Mouse (Mus musculus) limb, embryonic 14.5 days (tissue): ENCODE measurements around the gene Olfr12. TPM values are rescaled to one million over a fixed set of nuclear protein-coding genes. Genes with fewer than 3 reads are reported as not detected.

Experiments used
- ATAC-seq: fragments of 200-750 bp; cut with Nextera tagmentation; 2 replicates; pipeline ENCODE4 v1.8.0; 2017; ENCODE audit warnings: low read depth, moderate number of reproducible peaks, moderate TSS enrichment; ENCODE audit not compliant: low FRiP score
- DNase-seq: peaks from one replicate; pipeline ENCODE4 v3.0.0-alpha.2; 2015; ENCODE audit warnings: low spot score
- H3K27ac ChIP-seq: fragments of 300-500 bp; sonication (generic); replicated peaks from 2 replicates; pipeline ENCODE4 v1.5.1; 2014; ENCODE audit warnings: low read depth, mild to moderate bottlenecking, low read length, moderate library complexity, mixed read lengths
- H3K27me3 ChIP-seq: fragments of 300-500 bp; sonication (generic); 2 replicates; pipeline ENCODE4 v1.6.1; 2014; ENCODE audit warnings: low read length, mixed read lengths; ENCODE audit not compliant: control insufficient read depth, insufficient read depth
- H3K36me3 ChIP-seq: fragments of 300-500 bp; sonication (generic); 2 replicates; pipeline ENCODE4 v1.6.1; 2014; ENCODE audit warnings: mild to moderate bottlenecking, low read length, moderate library complexity, mixed read lengths; ENCODE audit not compliant: control insufficient read depth, insufficient read depth
- H3K4me1 ChIP-seq: fragments of 300-500 bp; sonication (generic); 2 replicates; pipeline ENCODE4 v1.6.1; 2014; ENCODE audit warnings: antibody characterized with exemption, low read length, mixed read lengths; ENCODE audit not compliant: control insufficient read depth, insufficient read depth
- H3K4me2 ChIP-seq: fragments of 300-500 bp; sonication (generic); replicated peaks from 2 replicates; pipeline ENCODE4 v1.6.1; 2014; ENCODE audit warnings: low read depth, mild to moderate bottlenecking, low read length, moderate library complexity; ENCODE audit not compliant: severe bottlenecking
- H3K4me3 ChIP-seq: fragments of 300-500 bp; sonication (generic); replicated peaks from 2 replicates; pipeline ENCODE4 v1.5.1; 2014; ENCODE audit warnings: low read length
- H3K9ac ChIP-seq: fragments of 300-500 bp; sonication (generic); 2 replicates; pipeline ENCODE4 v1.6.1; 2014; ENCODE audit warnings: mild to moderate bottlenecking, low read depth, low read length, moderate library complexity; ENCODE audit not compliant: severe bottlenecking
- H3K9me3 ChIP-seq: fragments of 300-500 bp; sonication (generic); 2 replicates; pipeline ENCODE4 v1.6.1; 2016; ENCODE audit warnings: low read length; ENCODE audit not compliant: control insufficient read depth
- POLR2A ChIP-seq: fragments of 200-500 bp; IDR thresholded peaks from 2 replicates; pipeline ENCODE4 v1.8.0; 2012; ENCODE audit warnings: inconsistent platforms, mild to moderate bottlenecking, moderate library complexity, borderline replicate concordance; ENCODE audit not compliant: insufficient read depth, insufficient read length; ENCODE audit errors: extremely low read depth
- WGBS: fragments of 180-500 bp; shearing (Covaris S2); extraction: QIAGEN DNeasy Blood & Tissue Kit; methylation state at CpG from one replicate; pipeline ENCODE4 v1.1.7; 2014; 5-methylcytosine and 5-hydroxymethylcytosine counted together
- polyA plus RNA-seq, 2 experiments: library from polyadenylated mRNA; depleted of rRNA in 1 of 2; stranded (reverse) in 1 of 2; unstranded in 1 of 2; fragments of >200 nt; fragmentation: Nextera tagmentation in 1 of 2; extraction: Ambion mirVana in 1 of 2; gene quantifications; 2 replicates each; pipeline versions ENCODE4 v1.2.1 to v1.2.3; 2012 to 2014

Gene Olfr12
- polyA plus RNA-seq, 2 experiments: not detected

GRCm38 (mm10) chr1:92667106-92667505 lies 49.5 kb downstream of the Olfr12 start:
- H3K36me3 ChIP-seq: no peaks in the 10 kb centered on the region
- no peak for DNase-seq
- no peak overlapping the region for H3K4me3 ChIP-seq
- no peak for TF ChIP-seq POLR2A
- no peaks in the 10 kb centered on the region for H3K27me3 ChIP-seq
- H3K4me1 ChIP-seq: no peaks in the 10 kb centered on the region
- H3K27ac ChIP-seq: no peak overlapping the region
- no peaks in the 10 kb centered on the region for H3K9me3 ChIP-seq
- no peak for ATAC-seq
- 62% methylated on average over 6 of the region's 6 CpGs for WGBS
- H3K9ac ChIP-seq: no peak overlapping the region
- no peak overlapping the region for H3K4me2 ChIP-seq

- DNase-seq (no peak), ATAC-seq (no peak)
- Histone ChIP-seq H3K4me2 (no peak overlapping the region), H3K4me3 (no peak overlapping the region), H3K27me3 (no peaks in the 10 kb centered on the region), H3K9ac (no peak overlapping the region), H3K4me1 (no peaks in the 10 kb centered on the region; the same call in 1 of the 2 replicates), H3K27ac (no peak overlapping the region), H3K9me3 (no peaks in the 10 kb centered on the region), H3K36me3 (no peaks in the 10 kb centered on the region)
- no peak for TF ChIP-seq POLR2A
- 97% methylated on average over 3 of the region's 3 CpGs for WGBS
Observed at GRCm38 (mm10) chr1:92669430-92669829, 51.8 kb downstream of the Olfr12 start.

- Histone ChIP-seq H3K4me3 (no peak overlapping the region), H3K4me1 (no peaks in the 10 kb centered on the region; the same call in 1 of the 2 replicates), H3K4me2 (no peak overlapping the region), H3K27ac (no peak overlapping the region), H3K27me3 (no peaks in the 10 kb centered on the region), H3K9me3 (no peaks in the 10 kb centered on the region), H3K36me3 (no peaks in the 10 kb centered on the region), H3K9ac (no peak overlapping the region)
- TF ChIP-seq POLR2A: no peak
- ATAC-seq: no peak
- 87% methylated on average over 4 of the region's 4 CpGs for WGBS
- no peak for DNase-seq
Observed at GRCm38 (mm10) chr1:92671326-92671725, 53.7 kb downstream of the Olfr12 start.

Other genes with a start within 250 kb of the Olfr12 start
- gene Ndufa10, start 143.9 kb upstream of the Olfr12 start, polyA plus RNA-seq (2012; rRNA removed): 99.4 and 110 TPM in 2 replicates
- 270 and 271 TPM in 2 replicates for gene Ndufa10, start 143.9 kb upstream of the Olfr12 start, polyA plus RNA-seq (2014; fragmentation: Nextera tagmentation; extraction: Ambion mirVana)
- not detected in 2 replicates for gene Olfr1416, start 132.7 kb upstream of the Olfr12 start, polyA plus RNA-seq (2012; rRNA removed)
- gene Olfr1416, start 132.7 kb upstream of the Olfr12 start, polyA plus RNA-seq (2014; fragmentation: Nextera tagmentation; extraction: Ambion mirVana): not detected in 2 replicates
- not detected in 2 replicates for gene Olfr1415, start 121.7 kb upstream of the Olfr12 start, polyA plus RNA-seq (2012; rRNA removed)
- gene Olfr1415, start 121.7 kb upstream of the Olfr12 start, polyA plus RNA-seq (2014; fragmentation: Nextera tagmentation; extraction: Ambion mirVana): not detected in 2 replicates
- gene Olfr1414, start 99.1 kb upstream of the Olfr12 start, polyA plus RNA-seq (2012; rRNA removed): not detected in 2 replicates
- gene Olfr1414, start 99.1 kb upstream of the Olfr12 start, polyA plus RNA-seq (2014; fragmentation: Nextera tagmentation; extraction: Ambion mirVana): not detected in 2 replicates
- not detected in 2 replicates for gene Olfr1413, start 46.5 kb upstream of the Olfr12 start, polyA plus RNA-seq (2012; rRNA removed)
- gene Olfr1413, start 46.5 kb upstream of the Olfr12 start, polyA plus RNA-seq (2014; fragmentation: Nextera tagmentation; extraction: Ambion mirVana): not detected in 2 replicates
- gene Olfr1412, start 32.0 kb upstream of the Olfr12 start, polyA plus RNA-seq (2012; rRNA removed): not detected in 2 replicates
- not detected in 2 replicates for gene Olfr1412, start 32.0 kb upstream of the Olfr12 start, polyA plus RNA-seq (2014; fragmentation: Nextera tagmentation; extraction: Ambion mirVana)
- not detected in 2 replicates for gene Olfr1411, start 23.4 kb upstream of the Olfr12 start, polyA plus RNA-seq (2012; rRNA removed)
- not detected in 2 replicates for gene Olfr1411, start 23.4 kb upstream of the Olfr12 start, polyA plus RNA-seq (2014; fragmentation: Nextera tagmentation; extraction: Ambion mirVana)
- gene Olfr1410, start 12.0 kb upstream of the Olfr12 start, polyA plus RNA-seq (2012; rRNA removed): not detected in 2 replicates
- not detected in 2 replicates for gene Olfr1410, start 12.0 kb upstream of the Olfr12 start, polyA plus RNA-seq (2014; fragmentation: Nextera tagmentation; extraction: Ambion mirVana)
- 204 and 208 TPM in 2 replicates for gene Cops9, start 24.2 kb downstream of the Olfr12 start, polyA plus RNA-seq (2012; rRNA removed)
- 403 and 441 TPM in 2 replicates for gene Cops9, start 24.2 kb downstream of the Olfr12 start, polyA plus RNA-seq (2014; fragmentation: Nextera tagmentation; extraction: Ambion mirVana)
- 0.19 TPM in 1 of 2 replicates, not detected in the other for gene Otos, start 31.1 kb downstream of the Olfr12 start, polyA plus RNA-seq (2012; rRNA removed)
- not detected in 2 replicates for gene Otos, start 31.1 kb downstream of the Olfr12 start, polyA plus RNA-seq (2014; fragmentation: Nextera tagmentation; extraction: Ambion mirVana)
- 75.5 and 107 TPM in 2 replicates for gene Gpc1, start 213.9 kb downstream of the Olfr12 start, polyA plus RNA-seq (2012; rRNA removed)
- gene Gpc1, start 213.9 kb downstream of the Olfr12 start, polyA plus RNA-seq (2014; fragmentation: Nextera tagmentation; extraction: Ambion mirVana): 72.8 and 76.2 TPM in 2 replicates